8 mouse cellular contexts compared by ENCODE assay signal in genomic region chr14:45878428-45878827, GRCm38 (mm10).
DNase-seq lines count a peak whose midpoint lies in the region; ATAC-seq and TF ChIP-seq lines count a peak whose summit lies in the region.

No protein-coding gene starts in this region.

- no peak overlapping the region for H3K4me3 ChIP-seq in ES-E14 (ENCODE audit: insufficient read depth in 1 of 2, low read depth in 1 of 2, low read length in 2 of 2, poor library complexity in 1 of 2, severe bottlenecking in 1 of 2)

- H3K27ac ChIP-seq in ES-E14 (ENCODE audit: insufficient read depth, low read depth, low read length, poor library complexity, severe bottlenecking): no peak overlapping the region

- H3K36me3 ChIP-seq in ES-E14 (ENCODE audit: control insufficient read depth, insufficient read depth, low read length, poor library complexity, severe bottlenecking): no peaks in the 10 kb centered on the region

- H3K9me3 ChIP-seq in ES-E14 (ENCODE audit: control insufficient read depth, insufficient read depth, low read depth, low read length): no peaks in the 10 kb centered on the region

- in situ Hi-C loops in ES-E14 (cut with MboI; ENCODE audit: low sequenced_read_pairs in 2 of 2, unreplicated experiment in 2 of 2): no loop called here

- ATAC-seq in inflammation-experienced regulatory T-cells, adult 6 months: no peak

- no peak overlapping the region for H3K9ac ChIP-seq in ES-E14 (ENCODE audit: insufficient read depth, low read depth, low read length, poor library complexity, severe bottlenecking)

- H3K4me1 ChIP-seq in ES-E14 (ENCODE audit: control insufficient read depth in 2 of 2, insufficient read depth in 2 of 2, low read length in 2 of 2, poor library complexity in 1 of 2): no peaks in the 10 kb centered on the region

- intact Hi-C loops in heart, postnatal 36 days (cut with DNase I): loop anchor here (10.0 kb wide), 2 partner anchors 686 to 846 kb away; no protein-coding TSS in a partner anchor

- peak; percentile 40 for DNase-seq in ES-E14 (ENCODE audit: low read depth, low spot score)
- peak; percentile 54 for DNase-seq in brain, adult 2 months (ENCODE audit: low read depth, low spot score)
- peak; percentile 14 for DNase-seq in fibroblast of lung, adult 2 months (ENCODE audit: low read depth)
- DNase-seq in heart, postnatal 36 days: peak; percentile 30 to 31
- peak; percentile 12 for DNase-seq in layer of hippocampus, adult 9-11 months
- peak; percentile 63 for DNase-seq in lung, postnatal 36 days
- DNase-seq in right cerebral cortex, postnatal 14 days: peak; percentile 22

TF ChIP-seq in ES-E14, 5 proteins besides CTCF, POLR2A, EP300 and RAD21:
- TF ChIP-seq HCFC1 (IDR thresholded peaks at IDR 0.05; ENCODE audit: borderline replicate concordance, insufficient read depth, low read length) (no peak), CHD2 (IDR thresholded peaks at IDR 0.05; ENCODE audit: low read depth, low read length) (no peak), ZNF384 (IDR thresholded peaks at IDR 0.05; ENCODE audit: low read depth, low read length) (no peak), MAFK (IDR thresholded peaks at IDR 0.05; ENCODE audit: insufficient read depth, low read depth, low read length) (no peak), ZC3H11A (IDR thresholded peaks at IDR 0.05; ENCODE audit: borderline replicate concordance, low read depth, low read length) (peak; percentile 33; the same call in 1 of the 2 replicates)

Comparison
In these comparisons a context has a peak if more than half of its experiments do, and no peak if none do; other contexts are left out.
1. DNase-seq: peak in every context shown above with its lines; median percentile 63 in lung, postnatal 36 days; 54 in brain, adult 2 months; 40 in ES-E14; 30 in heart, postnatal 36 days; 22 in right cerebral cortex, postnatal 14 days; 14 in fibroblast of lung, adult 2 months; 12 in layer of hippocampus, adult 9-11 months.